Mouse (Mus musculus): Measurements from ENCODE around the gene Ptprd. TPM values are rescaled to one million over a fixed set of nuclear protein-coding genes. Genes with fewer than 3 reads are reported as not detected.

The Ptprd gene
- polyA plus RNA-seq, 1 experiment from 2014 or later = 14.5 TPM

DNA sequence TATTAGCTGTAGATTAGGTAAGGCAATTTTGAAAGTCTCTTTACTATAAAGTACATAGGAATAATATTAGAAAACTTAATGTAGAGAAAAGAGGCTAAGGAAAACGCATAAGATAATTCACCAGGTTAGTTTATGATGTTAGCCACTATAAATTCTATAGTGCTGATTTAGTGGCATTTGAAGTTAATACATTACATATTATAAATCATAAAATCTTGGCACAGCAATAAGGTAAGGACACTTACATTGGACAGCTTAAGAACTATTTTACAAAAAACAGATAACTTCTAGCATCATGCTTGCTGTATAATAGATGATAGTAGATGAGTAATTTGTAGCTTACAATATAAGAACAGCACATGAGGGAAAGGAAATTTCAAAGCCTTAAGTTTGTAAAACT lies 1322.1 kb downstream of the Ptprd start:
- Histone ChIP-seq H3K4me3 (replicated peaks; ENCODE audit: low read depth, low read length) (no peak overlapping the region), H3K9ac (ENCODE audit: low read depth, low read length) (no peak overlapping the region), H3K9me3 (replicated peaks; ENCODE audit: low read length) (no peaks in the 10 kb centered on the region), H3K27ac (no peak overlapping the region), H3K27me3 (ENCODE audit: insufficient read depth, low read length) (no peaks in the 10 kb centered on the region), H3K4me2 (ENCODE audit: low read length) (no peak overlapping the region), H3K4me1 (replicated peaks; ENCODE audit: insufficient read depth, low read length) (no peaks in the 10 kb centered on the region), H3K36me3 (ENCODE audit: insufficient read depth, low read length) (no peaks in the 10 kb centered on the region)
- WGBS = 78% methylated on average over 1 of the region's 1 CpGs
- ATAC-seq (replicated peaks; ENCODE audit: low FRiP score, low read depth) (no peak), DNase-seq (ENCODE audit: low spot score) (no peak)
- no peak for TF ChIP-seq CTCF (IDR thresholded peaks at IDR 0.05; ENCODE audit: low read depth)

DNA sequence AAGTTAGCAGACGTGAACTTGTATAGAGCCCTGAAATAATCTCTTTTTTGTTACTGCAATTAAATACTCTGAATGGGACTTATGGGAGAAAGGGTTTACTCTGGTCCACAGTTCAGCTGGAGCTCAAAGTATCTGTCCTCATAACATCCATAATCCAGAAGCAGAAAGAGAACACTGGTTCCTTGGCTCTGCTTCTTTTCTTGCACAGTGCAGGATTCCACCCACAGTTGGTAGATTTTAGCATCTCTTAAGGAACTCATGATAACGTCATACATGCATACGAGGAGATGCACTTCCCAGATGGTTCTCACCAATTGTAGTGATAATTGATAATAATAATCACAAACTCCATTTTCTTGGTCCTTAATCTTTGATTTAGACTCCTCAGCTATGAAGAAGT lies 1330.2 kb downstream of the Ptprd start:
- no peak overlapping the region for H3K27ac ChIP-seq
- no peak overlapping the region for H3K4me3 ChIP-seq (replicated peaks; ENCODE audit: low read depth, low read length)
- ATAC-seq (replicated peaks; ENCODE audit: low FRiP score, low read depth) (no peak), DNase-seq (ENCODE audit: low spot score) (no peak)
- H3K4me2 ChIP-seq (ENCODE audit: low read length) = no peak overlapping the region
- no peaks in the 10 kb centered on the region for H3K9me3 ChIP-seq (replicated peaks; ENCODE audit: low read length)
- 78% methylated on average over 3 of the region's 3 CpGs for WGBS
- no peak overlapping the region for H3K9ac ChIP-seq (ENCODE audit: low read depth, low read length)
- H3K27me3 ChIP-seq (ENCODE audit: insufficient read depth, low read length) = no peaks in the 10 kb centered on the region
- H3K4me1 ChIP-seq (replicated peaks; ENCODE audit: insufficient read depth, low read length) = no peaks in the 10 kb centered on the region
- no peaks in the 10 kb centered on the region for H3K36me3 ChIP-seq (ENCODE audit: insufficient read depth, low read length)
- no peak for TF ChIP-seq CTCF (IDR thresholded peaks at IDR 0.05; ENCODE audit: low read depth)

DNA sequence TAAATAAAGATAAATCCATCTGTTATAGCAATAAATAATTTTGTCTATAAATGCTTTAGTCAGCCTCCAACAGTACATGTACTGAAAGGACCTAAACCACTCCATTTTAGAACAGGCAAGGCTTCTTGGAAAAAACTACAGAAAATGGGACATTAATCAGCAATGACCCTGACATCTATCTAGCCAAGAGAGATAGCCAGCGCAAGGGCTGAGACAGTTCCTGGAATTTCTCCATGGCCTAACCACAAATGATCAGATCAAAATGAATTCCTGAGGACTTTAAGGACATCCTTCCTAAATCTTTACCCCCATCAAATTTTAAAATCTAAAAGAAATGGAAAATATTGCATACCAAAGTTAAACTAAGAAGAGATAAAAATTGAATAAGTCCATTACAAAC lies 1340.8 kb downstream of the Ptprd start:
- no peak overlapping the region for H3K4me3 ChIP-seq (replicated peaks; ENCODE audit: low read depth, low read length)
- DNase-seq (ENCODE audit: low spot score) (no peak), ATAC-seq (replicated peaks; ENCODE audit: low FRiP score, low read depth) (no peak)
- H3K4me2 ChIP-seq (ENCODE audit: low read length) = no peak overlapping the region
- TF ChIP-seq CTCF (IDR thresholded peaks at IDR 0.05; ENCODE audit: low read depth) = no peak
- H3K9me3 ChIP-seq (replicated peaks; ENCODE audit: low read length) = no peaks in the 10 kb centered on the region
- H3K27me3 ChIP-seq (ENCODE audit: insufficient read depth, low read length) = no peaks in the 10 kb centered on the region
- H3K9ac ChIP-seq (ENCODE audit: low read depth, low read length) = no peak overlapping the region
- 65% methylated on average over 1 of the region's 1 CpGs for WGBS
- no peaks in the 10 kb centered on the region for H3K4me1 ChIP-seq (replicated peaks; ENCODE audit: insufficient read depth, low read length)
- no peaks in the 10 kb centered on the region for H3K36me3 ChIP-seq (ENCODE audit: insufficient read depth, low read length)
- no peak overlapping the region for H3K27ac ChIP-seq

DNA sequence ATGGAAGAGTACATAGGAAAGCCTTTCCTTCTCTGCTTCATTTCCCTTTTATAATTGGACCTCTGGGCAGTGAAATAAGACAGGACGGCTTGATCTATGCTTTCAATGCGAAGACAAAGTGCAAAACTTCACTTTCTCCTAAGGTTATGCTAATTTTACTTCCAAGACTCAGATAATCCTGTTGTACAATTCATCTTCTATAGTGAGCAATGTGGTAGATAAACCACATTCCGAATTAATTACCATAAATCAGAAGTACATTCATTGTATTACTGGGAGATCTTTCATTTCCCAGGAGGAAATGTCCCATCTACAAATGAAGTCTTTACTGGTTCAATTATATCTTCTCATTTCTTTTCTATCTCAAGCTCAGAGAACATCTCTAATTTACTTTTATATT lies 1346.2 kb downstream of the Ptprd start:
- Histone ChIP-seq H3K27me3 (ENCODE audit: insufficient read depth, low read length) (no peaks in the 10 kb centered on the region), H3K4me1 (replicated peaks; ENCODE audit: insufficient read depth, low read length) (no peaks in the 10 kb centered on the region), H3K9ac (ENCODE audit: low read depth, low read length) (no peak overlapping the region), H3K27ac (no peak overlapping the region), H3K4me2 (ENCODE audit: low read length) (no peak overlapping the region), H3K9me3 (replicated peaks; ENCODE audit: low read length) (no peaks in the 10 kb centered on the region), H3K36me3 (ENCODE audit: insufficient read depth, low read length) (no peaks in the 10 kb centered on the region), H3K4me3 (replicated peaks; ENCODE audit: low read depth, low read length) (no peak overlapping the region)
- ATAC-seq (replicated peaks; ENCODE audit: low FRiP score, low read depth) (no peak), DNase-seq (ENCODE audit: low spot score) (no peak)
- 73% methylated on average over 3 of the region's 3 CpGs for WGBS
- TF ChIP-seq CTCF (IDR thresholded peaks at IDR 0.05; ENCODE audit: low read depth) = no peak

DNA sequence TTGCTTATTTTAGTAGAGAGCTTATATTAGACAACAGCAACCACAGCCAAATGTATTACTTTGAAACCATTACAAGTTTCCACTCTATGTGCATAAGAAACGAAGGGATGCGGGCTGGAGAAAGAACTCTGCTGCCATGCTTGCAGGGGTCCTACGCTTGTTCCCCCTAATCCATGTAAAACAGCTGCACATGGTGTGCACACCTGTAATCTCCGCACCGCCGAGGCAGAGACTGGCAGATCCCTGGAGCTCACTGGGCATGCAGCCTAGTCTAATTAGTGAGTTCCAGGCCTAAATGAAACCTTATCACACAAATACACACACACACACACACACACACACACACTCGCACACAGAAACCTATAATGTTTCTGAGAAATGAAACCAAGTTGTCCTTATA lies 1365.5 kb downstream of the Ptprd start:
- Histone ChIP-seq H3K4me2 (ENCODE audit: low read length) (no peak overlapping the region), H3K27ac (no peak overlapping the region), H3K36me3 (ENCODE audit: insufficient read depth, low read length) (no peaks in the 10 kb centered on the region), H3K9me3 (replicated peaks; ENCODE audit: low read length) (no peaks in the 10 kb centered on the region), H3K4me1 (replicated peaks; ENCODE audit: insufficient read depth, low read length) (no peaks in the 10 kb centered on the region), H3K27me3 (ENCODE audit: insufficient read depth, low read length) (no peaks in the 10 kb centered on the region), H3K9ac (ENCODE audit: low read depth, low read length) (no peak overlapping the region), H3K4me3 (replicated peaks; ENCODE audit: low read depth, low read length) (no peak overlapping the region)
- WGBS = 84% methylated on average over 7 of the region's 7 CpGs
- DNase-seq (ENCODE audit: low spot score) (no peak), ATAC-seq (replicated peaks; ENCODE audit: low FRiP score, low read depth) (no peak)
- TF ChIP-seq CTCF (IDR thresholded peaks at IDR 0.05; ENCODE audit: low read depth) = no peak

DNA sequence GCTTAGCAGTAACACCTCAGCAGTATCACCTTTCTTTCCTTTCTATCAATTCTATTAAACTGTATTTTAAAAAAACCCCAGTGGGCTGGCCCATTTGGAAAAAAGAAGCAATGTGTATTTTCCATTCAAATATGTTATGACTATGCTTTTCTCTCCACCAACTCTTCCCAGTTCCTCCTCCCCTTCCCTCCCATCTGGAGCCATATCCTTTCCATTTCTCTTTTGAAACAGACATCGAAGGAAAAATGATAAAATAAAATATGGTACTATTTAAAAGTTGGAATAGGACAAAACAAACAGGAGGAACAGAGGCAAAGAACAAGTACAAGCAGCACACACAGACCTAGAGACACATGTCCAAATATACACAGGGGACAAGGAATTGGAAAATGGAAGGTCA lies 1372.7 kb downstream of the Ptprd start:
- no peaks in the 10 kb centered on the region for H3K36me3 ChIP-seq (ENCODE audit: insufficient read depth, low read length)
- ATAC-seq (replicated peaks; ENCODE audit: low FRiP score, low read depth) = no peak
- no peak for TF ChIP-seq CTCF (IDR thresholded peaks at IDR 0.05; ENCODE audit: low read depth)

DNA sequence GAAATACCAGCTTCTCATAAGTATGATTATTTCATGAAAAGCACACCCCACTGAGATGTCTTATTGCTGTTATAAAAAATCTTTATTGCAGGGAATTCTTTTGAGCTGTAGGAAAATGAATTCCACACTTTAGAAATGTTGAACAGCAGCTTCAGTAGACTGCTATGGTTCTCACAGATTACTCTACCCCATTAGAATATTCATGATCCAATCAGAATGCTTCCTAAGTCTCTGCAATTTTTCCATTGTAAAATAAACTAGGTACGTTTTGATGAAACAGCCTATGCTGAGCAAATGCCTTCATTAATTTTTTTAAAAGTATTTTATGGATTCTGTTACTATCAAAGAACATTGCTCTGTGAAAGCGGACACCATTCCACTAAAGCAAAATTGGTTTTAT lies 1399.6 kb downstream of the Ptprd start:
- Histone ChIP-seq H3K4me1 (replicated peaks; ENCODE audit: insufficient read depth, low read length) (no peaks in the 10 kb centered on the region), H3K9ac (ENCODE audit: low read depth, low read length) (no peak overlapping the region), H3K4me3 (replicated peaks; ENCODE audit: low read depth, low read length) (no peak overlapping the region), H3K27ac (no peak overlapping the region), H3K36me3 (ENCODE audit: insufficient read depth, low read length) (no peaks in the 10 kb centered on the region), H3K27me3 (ENCODE audit: insufficient read depth, low read length) (no peaks in the 10 kb centered on the region), H3K4me2 (ENCODE audit: low read length) (no peak overlapping the region), H3K9me3 (replicated peaks; ENCODE audit: low read length) (no peaks in the 10 kb centered on the region)
- ATAC-seq (replicated peaks; ENCODE audit: low FRiP score, low read depth) (no peak), DNase-seq (ENCODE audit: low spot score) (no peak)
- WGBS = 82% methylated on average over 2 of the region's 2 CpGs
- no peak for TF ChIP-seq CTCF (IDR thresholded peaks at IDR 0.05; ENCODE audit: low read depth)

More for the DNA sequence above, 1372.7 kb downstream of the Ptprd start:
- Histone ChIP-seq H3K27ac (no peak overlapping the region), H3K9me3 (replicated peaks; ENCODE audit: low read length) (no peaks in the 10 kb centered on the region), H3K27me3 (ENCODE audit: insufficient read depth, low read length) (no peaks in the 10 kb centered on the region), H3K4me2 (ENCODE audit: low read length) (no peak overlapping the region), H3K4me1 (replicated peaks; ENCODE audit: insufficient read depth, low read length) (no peaks in the 10 kb centered on the region), H3K4me3 (replicated peaks; ENCODE audit: low read depth, low read length) (no peak overlapping the region), H3K9ac (ENCODE audit: low read depth, low read length) (no peak overlapping the region)
- 81% methylated on average over 1 of the region's 1 CpGs for WGBS
- no peak for DNase-seq (ENCODE audit: low spot score)
